In genomic region chr4:87739524-87740128, GRCm38 (mm10) we compare ENCODE assay signal across 12 mouse cellular contexts.
DNase-seq lines count a peak whose midpoint lies in the region; ATAC-seq and TF ChIP-seq lines count a peak whose summit lies in the region.
"Had no signal": no experiment of that assay in that cellular context is flagged by ENCODE, and none has a peak within 500 bp of the region (broad histone marks: within the 10 kb centered on the region; RNA-seq: fewer than 3 reads in every experiment).

No protein-coding gene starts in this region.

- no peak overlapping the region for H3K27ac ChIP-seq in kidney, embryonic 14.5 days (ENCODE audit: low read depth, low read length)
- peak overlapping the region; percentile 17; the same call in 1 of the 2 replicates for H3K27ac ChIP-seq in forebrain, embryonic 14.5 days (ENCODE audit: low read depth, low read length)
- no peak overlapping the region for H3K27ac ChIP-seq in midbrain, embryonic 12.5 days (replicated peaks)
- H3K27ac ChIP-seq: gastrocnemius, adult 2 months; left cerebral cortex, adult 2 months had no signal

- WGBS in kidney, embryonic 14.5 days, result 41% methylated on average over 7 of the region's 7 CpGs
- 23% methylated on average over 7 of the region's 7 CpGs for WGBS in forebrain, embryonic 14.5 days
- 59% methylated on average over 7 of the region's 7 CpGs for WGBS in midbrain, embryonic 12.5 days

- no peak for TF ChIP-seq POLR2A in brain, embryonic 14.5 days (IDR thresholded peaks at IDR 0.05; ENCODE audit: borderline replicate concordance, extremely low read depth, insufficient read depth, insufficient read length, poor library complexity, severe bottlenecking)

- peak; percentile 66; the same call in 1 of the 2 replicates for ATAC-seq in kidney, embryonic 14.5 days (ENCODE audit: low FRiP score, low TSS enrichment)
- ATAC-seq in forebrain, embryonic 14.5 days, result peak; percentile 97
- ATAC-seq in midbrain, embryonic 12.5 days (ENCODE audit: low FRiP score, low read depth), result peak; percentile 52

- no peak for TF ChIP-seq CTCF in brain, embryonic 14.5 days (IDR thresholded peaks at IDR 0.05; ENCODE audit: borderline replicate concordance, extremely low read depth, insufficient read depth, insufficient read length)

- H3K4me2 ChIP-seq in kidney, embryonic 14.5 days (replicated peaks; ENCODE audit: low read depth, low read length), result no peak overlapping the region
- H3K4me2 ChIP-seq in forebrain, embryonic 14.5 days (ENCODE audit: low read length), result no peak overlapping the region
- H3K4me2 ChIP-seq in midbrain, embryonic 12.5 days (replicated peaks), result no peak overlapping the region

- H3K36me3 ChIP-seq in kidney, embryonic 14.5 days (ENCODE audit: control insufficient read depth, insufficient read depth, low read length), result no peaks in the 10 kb centered on the region
- H3K36me3 ChIP-seq in forebrain, embryonic 14.5 days (ENCODE audit: control insufficient read depth, insufficient read depth, low read length), result no peaks in the 10 kb centered on the region
- H3K36me3 ChIP-seq in midbrain, embryonic 12.5 days, result no peaks in the 10 kb centered on the region

- 0 out of 2 replicates have a peak, but pooled peaks cover 3% of the 10 kb centered on the region for H3K4me1 ChIP-seq in kidney, embryonic 14.5 days (ENCODE audit: control insufficient read depth, insufficient read depth, low read length)
- H3K4me1 ChIP-seq in forebrain, embryonic 14.5 days (ENCODE audit: control insufficient read depth, insufficient read depth, low read length), result peaks cover 8% of the 10 kb centered on the region; the same call in 1 of the 2 replicates
- peaks cover 11% of the 10 kb centered on the region; the same call in 1 of the 2 replicates for H3K4me1 ChIP-seq in midbrain, embryonic 12.5 days

- no peaks in the 10 kb centered on the region; the same call in 1 of the 2 replicates for H3K9me3 ChIP-seq in kidney, embryonic 14.5 days (ENCODE audit: control insufficient read depth, low read length)
- H3K9me3 ChIP-seq in forebrain, embryonic 14.5 days (replicated peaks; ENCODE audit: control insufficient read depth, low read length), result no peaks in the 10 kb centered on the region
- H3K9me3 ChIP-seq in midbrain, embryonic 12.5 days, result 0 out of 2 replicates have a peak, but pooled peaks cover 2% of the 10 kb centered on the region

- H3K4me3 ChIP-seq in kidney, embryonic 14.5 days (ENCODE audit: low read length), result no peak overlapping the region
- H3K4me3 ChIP-seq in forebrain, embryonic 14.5 days (ENCODE audit: low read depth, low read length), result no peak overlapping the region
- H3K4me3 ChIP-seq in midbrain, embryonic 12.5 days, result no peak overlapping the region
- H3K4me3 ChIP-seq: gastrocnemius, adult 2 months; left cerebral cortex, adult 2 months had no signal

- DNase-seq in kidney, postnatal 25 days, result no peak
- peak; percentile 92 for DNase-seq in brain, embryonic 14.5 days (ENCODE audit: low read depth)
- DNase-seq in forebrain, embryonic 14.5 days (ENCODE audit: low spot score), result peak; percentile 88
- DNase-seq in B cell, adult 2 months, result no peak
- DNase-seq in urinary bladder, adult 2 months (ENCODE audit: low spot score), result no peak
- DNase-seq in thymus, postnatal 10 days (ENCODE audit: low spot score in 2 of 2), result no peak
- DNase-seq: cerebellum, adult 9-10 months; gastrocnemius, adult 2 months had no signal

- no peak overlapping the region for H3K9ac ChIP-seq in kidney, embryonic 14.5 days (ENCODE audit: low read depth, low read length)
- H3K9ac ChIP-seq in forebrain, embryonic 14.5 days (ENCODE audit: low read length), result no peak overlapping the region
- H3K9ac ChIP-seq in midbrain, embryonic 12.5 days (replicated peaks), result no peak overlapping the region

- no peaks in the 10 kb centered on the region for H3K27me3 ChIP-seq in kidney, embryonic 14.5 days (ENCODE audit: control insufficient read depth, insufficient read depth, low read length)
- H3K27me3 ChIP-seq in forebrain, embryonic 14.5 days (replicated peaks; ENCODE audit: control insufficient read depth, insufficient read depth, low read length), result no peaks in the 10 kb centered on the region
- no peaks in the 10 kb centered on the region for H3K27me3 ChIP-seq in midbrain, embryonic 12.5 days
- H3K27me3 ChIP-seq: CH12.LX had no signal

Comparison
In these comparisons a context has a peak if more than half of its experiments do, and no peak if none do; other contexts are left out.
1. DNase-seq: peak in brain, embryonic 14.5 days (single experiment) and forebrain, embryonic 14.5 days (single experiment); none in kidney, postnatal 25 days (0 of 2), B cell, adult 2 months (0 of 2), urinary bladder, adult 2 months (single experiment) and thymus, postnatal 10 days (0 of 2).
2. Peak in every context shown above with its lines, with median percentiles within 50 percentile points of each other: ATAC-seq.